Mouse (Mus musculus) adrenal gland, adult 8-10 months (tissue): Measurements from ENCODE around the gene Olfr490. TPM values are rescaled to one million over a fixed set of nuclear protein-coding genes. Genes with fewer than 3 reads are reported as not detected.

ENCODE experiments used
- DNase-seq: peaks from one replicate; pipeline ENCODE4 v3.0.0; 2022
- total RNA-seq, 4 experiments: library from RNA; stranded (reverse); gene quantifications; 2 replicates each; pipeline ENCODE4 v1.2.4; 2022

The Olfr490 gene
- total RNA-seq = not detected

DNA sequence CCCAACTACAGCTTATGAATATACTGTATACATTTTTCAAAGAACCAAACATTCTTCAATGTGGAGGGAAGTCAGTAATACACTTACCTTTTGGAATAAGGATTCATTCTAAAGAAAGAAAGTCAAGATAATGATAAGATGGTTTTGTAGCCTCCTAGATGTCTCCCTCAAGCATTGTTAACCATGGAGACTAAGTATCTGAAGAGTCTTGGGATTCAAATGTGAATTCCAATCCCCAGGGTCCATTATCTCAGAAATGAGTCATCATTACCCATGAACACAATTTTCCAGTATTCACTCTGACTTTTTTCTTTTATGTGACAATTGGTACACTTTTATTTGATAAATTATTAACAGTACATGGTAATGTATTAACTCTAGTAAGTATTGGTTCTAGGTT is at the start of gene Olfr490:
Olfr490 (minus strand) TSS at position 101 of the 400 bp plus-strand sequence.
- DNase-seq = no peak

DNA sequence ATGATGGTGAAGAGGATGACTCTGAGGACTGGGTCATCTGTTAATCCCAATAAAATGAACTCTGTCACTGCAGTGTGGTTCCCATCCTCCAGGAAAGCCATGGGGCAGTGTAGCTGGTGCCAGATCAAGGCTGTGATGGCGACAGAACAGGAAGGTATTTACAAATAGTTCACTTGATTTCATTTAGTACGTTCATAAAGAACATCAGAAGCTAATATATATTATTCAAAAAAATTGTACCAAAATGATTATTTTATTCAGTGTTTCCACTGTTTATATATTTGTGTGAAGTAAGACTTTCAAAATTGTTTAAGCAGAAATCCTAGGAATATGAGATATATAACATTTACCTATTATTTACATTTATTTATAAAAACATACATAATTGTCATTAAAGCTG is 34.8 kb upstream of the Olfr490 start, which contains the start of gene Olfr492:
Olfr492 (minus strand) TSS at position 101 of the 400 bp plus-strand sequence.
- DNase-seq = no peak

DNA sequence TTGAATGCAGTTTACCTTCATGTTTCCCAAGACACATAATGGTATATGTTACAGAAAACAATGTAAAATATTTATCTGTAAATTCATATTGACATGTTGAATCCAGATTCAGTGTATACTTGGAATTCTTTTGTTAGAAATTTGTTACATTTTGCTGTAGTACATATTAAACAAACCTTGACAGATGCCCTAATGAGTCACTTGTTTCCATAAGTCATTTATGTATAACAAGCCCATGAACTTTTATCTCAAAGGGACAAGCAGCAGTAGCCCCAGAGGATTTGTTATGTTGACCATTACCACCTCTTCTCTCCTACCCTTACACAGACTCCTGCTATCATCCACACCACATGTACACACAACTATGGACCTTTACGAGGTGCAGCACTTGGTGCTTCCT is 24.4 kb upstream of the Olfr490 start, which contains the start of gene Olfr491:
Olfr491 (plus strand) TSS at position 301 of the 400 bp plus-strand sequence.
- DNase-seq = no peak

DNA sequence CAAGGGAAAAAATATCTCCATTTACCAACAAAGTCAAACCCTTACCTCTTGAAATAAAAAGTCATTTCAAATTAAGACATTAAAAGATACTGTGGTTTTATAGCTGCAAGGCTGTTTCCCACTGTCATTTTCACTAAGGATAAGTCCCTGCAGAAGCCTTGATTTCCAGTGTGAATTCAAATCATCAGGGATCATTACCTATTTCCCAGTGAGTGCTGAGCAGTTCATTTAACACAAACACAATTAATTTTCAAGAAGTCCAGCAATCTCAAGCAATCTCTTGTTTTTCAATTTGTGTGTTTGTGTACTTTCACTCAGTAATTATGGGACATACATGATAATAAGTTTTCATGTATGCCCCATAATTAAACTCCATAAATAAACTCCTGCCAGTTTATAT is 30.5 kb downstream of the Olfr490 start, which contains the start of gene Olfr488:
Olfr488 (minus strand) TSS at position 101 of the 400 bp plus-strand sequence.
- DNase-seq = no peak

Other genes with a start within 250 kb of the Olfr490 start
- not detected for gene Olfr479, start 238.2 kb downstream of the Olfr490 start, total RNA-seq
- not detected for gene Olfr480, start 221.6 kb downstream of the Olfr490 start, total RNA-seq
- gene Olfr481, start 209.1 kb downstream of the Olfr490 start, total RNA-seq = not detected
- 1 to 10 TPM; 1.2 to 1.8 (median 1.7) TPM for gene Olfr482, start 191.3 kb downstream of the Olfr490 start, total RNA-seq
- not detected for gene Olfr483, start 188.1 kb downstream of the Olfr490 start, total RNA-seq
- gene Olfr484, start 161.5 kb downstream of the Olfr490 start, total RNA-seq = not detected
- gene Olfr485, start 129.1 kb downstream of the Olfr490 start, total RNA-seq = not detected
- not detected for gene Olfr486, start 116.2 kb downstream of the Olfr490 start, total RNA-seq
- gene Olfr487, start 74.3 kb downstream of the Olfr490 start, total RNA-seq = not detected
- not detected for gene Olfr488, start 30.6 kb downstream of the Olfr490 start, total RNA-seq
- gene Olfr491, start 24.5 kb upstream of the Olfr490 start, total RNA-seq = not detected
- gene Olfr492, start 34.7 kb upstream of the Olfr490 start, total RNA-seq = not detected
- not detected for gene Olfr493, start 58.0 kb upstream of the Olfr490 start, total RNA-seq
- gene Olfr494, start 76.4 kb upstream of the Olfr490 start, total RNA-seq = not detected
- not detected for gene Olfr495, start 104.2 kb upstream of the Olfr490 start, total RNA-seq
- gene Olfr497, start 131.5 kb upstream of the Olfr490 start, total RNA-seq = not detected
- not detected for gene Olfr498, start 176.4 kb upstream of the Olfr490 start, total RNA-seq
- gene Olfr502, start 236.1 kb upstream of the Olfr490 start, total RNA-seq = not detected